Mouse (Mus musculus) yolk sac, embryonic 10.5 days (tissue): Measurements from ENCODE around the gene Gm28043.
"Not testable (repeated sequence)": the region's sequence is repeated elsewhere in the genome, so short reads cannot be mapped to it uniquely, and the experiment has no call there.

Source experiments
- DNase-seq: peaks from one replicate; pipeline ENCODE4 v3.0.0-alpha.2; 2017; ENCODE audit warnings: low spot score

The Gm28043 gene

GRCm38 (mm10) chr17:29712565-29712964 is 97.9 kb downstream of the Gm28043 start:
- DNase-seq = no peak

DNA sequence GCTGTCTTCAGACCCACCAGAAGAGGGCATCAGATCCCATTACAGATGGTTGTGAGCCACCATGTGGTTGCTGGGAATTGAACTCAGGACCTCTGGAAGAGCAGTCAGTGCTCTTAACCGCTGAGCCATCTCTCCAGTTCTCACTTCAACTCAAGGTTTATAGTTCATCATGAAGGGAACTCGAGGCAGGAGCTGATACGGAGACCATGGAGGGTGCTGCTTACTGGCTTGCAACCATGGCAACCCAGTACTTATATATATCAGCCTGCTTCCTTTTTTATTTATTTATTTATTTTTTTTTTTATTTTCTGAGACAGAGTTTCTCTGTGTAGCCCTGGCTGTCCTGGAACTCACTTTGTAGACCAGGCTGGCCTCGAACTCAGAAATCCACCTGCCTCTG is 99.1 kb downstream of the Gm28043 start:
- DNase-seq = not testable (repeated sequence)

GRCm38 (mm10) chr17:29716732-29717445 is 102.2 kb downstream of the Gm28043 start, which contains the start of gene Ccdc167:
Ccdc167 (minus strand) TSS chr17:29717044.
- peak; percentile 98 for DNase-seq

GRCm38 (mm10) chr17:29718660-29719059 is 104.0 kb downstream of the Gm28043 start:
- no peak for DNase-seq

GRCm38 (mm10) chr17:29719628-29720575 is 105.2 kb downstream of the Gm28043 start:
- no peak for DNase-seq

DNA sequence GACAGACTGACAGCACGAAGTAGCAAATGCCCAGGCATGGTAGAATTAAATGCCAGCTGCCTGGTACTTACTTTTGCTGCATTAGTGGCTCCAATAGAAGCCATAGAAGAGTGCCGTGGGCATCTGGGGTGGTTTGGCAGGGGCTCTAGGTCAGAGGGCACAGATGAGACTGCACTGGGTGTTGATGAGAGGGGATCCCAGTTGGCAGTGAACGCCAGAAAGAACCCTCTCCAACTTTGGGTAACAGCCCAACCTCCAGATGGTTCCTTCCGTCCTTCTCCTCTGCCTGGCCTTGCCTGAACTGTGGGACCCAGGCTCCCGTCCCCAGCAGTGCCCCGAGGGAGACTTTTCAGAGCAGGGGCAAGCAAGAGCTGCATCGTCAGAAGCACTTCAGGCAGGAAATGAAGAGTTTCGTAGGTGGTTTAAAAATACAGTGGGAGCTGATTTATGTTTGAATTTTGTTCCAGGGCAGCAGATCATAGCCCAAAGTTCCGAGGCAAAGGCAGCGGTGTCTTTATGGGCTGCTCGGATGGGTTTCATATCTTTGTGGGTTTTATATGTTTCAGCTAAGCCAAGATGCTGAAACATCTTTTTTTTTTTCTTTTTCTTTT is 106.2 kb downstream of the Gm28043 start:
- no peak for DNase-seq

- no peak for DNase-seq
These were observed 109.9 kb downstream of the Gm28043 start for GRCm38 (mm10) chr17:29724610-29725009.

DNA sequence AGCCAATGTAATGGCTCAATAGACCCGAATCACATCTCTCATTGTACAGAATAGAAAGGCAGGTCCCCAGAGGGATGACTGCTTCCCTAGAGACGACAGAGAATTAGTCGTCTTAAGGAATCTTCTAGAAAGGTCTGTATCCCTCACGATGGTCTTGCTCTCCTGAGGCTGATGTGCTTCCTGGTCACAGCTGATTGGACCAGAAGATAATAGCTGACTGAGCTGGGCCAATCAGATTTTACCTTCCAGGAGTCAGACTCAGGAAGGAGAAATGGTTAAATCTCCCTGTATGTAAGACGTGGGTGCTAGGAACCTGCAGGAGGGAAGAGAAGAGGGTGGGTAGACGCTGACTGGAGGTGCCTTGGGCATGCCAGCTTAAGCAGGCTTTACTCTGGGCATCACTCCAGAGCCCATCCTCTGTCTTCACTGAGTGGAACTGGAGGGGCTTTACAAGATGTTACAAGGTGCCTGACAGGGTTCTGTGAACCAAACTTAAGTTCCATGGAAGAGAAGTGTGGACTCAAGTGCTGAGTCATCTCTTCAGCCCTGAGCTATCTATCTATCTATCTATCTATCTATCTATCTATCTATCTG is 110.4 kb downstream of the Gm28043 start:
- no peak for DNase-seq

GRCm38 (mm10) chr17:29728082-29728481 is 113.4 kb downstream of the Gm28043 start:
- no peak for DNase-seq

DNA sequence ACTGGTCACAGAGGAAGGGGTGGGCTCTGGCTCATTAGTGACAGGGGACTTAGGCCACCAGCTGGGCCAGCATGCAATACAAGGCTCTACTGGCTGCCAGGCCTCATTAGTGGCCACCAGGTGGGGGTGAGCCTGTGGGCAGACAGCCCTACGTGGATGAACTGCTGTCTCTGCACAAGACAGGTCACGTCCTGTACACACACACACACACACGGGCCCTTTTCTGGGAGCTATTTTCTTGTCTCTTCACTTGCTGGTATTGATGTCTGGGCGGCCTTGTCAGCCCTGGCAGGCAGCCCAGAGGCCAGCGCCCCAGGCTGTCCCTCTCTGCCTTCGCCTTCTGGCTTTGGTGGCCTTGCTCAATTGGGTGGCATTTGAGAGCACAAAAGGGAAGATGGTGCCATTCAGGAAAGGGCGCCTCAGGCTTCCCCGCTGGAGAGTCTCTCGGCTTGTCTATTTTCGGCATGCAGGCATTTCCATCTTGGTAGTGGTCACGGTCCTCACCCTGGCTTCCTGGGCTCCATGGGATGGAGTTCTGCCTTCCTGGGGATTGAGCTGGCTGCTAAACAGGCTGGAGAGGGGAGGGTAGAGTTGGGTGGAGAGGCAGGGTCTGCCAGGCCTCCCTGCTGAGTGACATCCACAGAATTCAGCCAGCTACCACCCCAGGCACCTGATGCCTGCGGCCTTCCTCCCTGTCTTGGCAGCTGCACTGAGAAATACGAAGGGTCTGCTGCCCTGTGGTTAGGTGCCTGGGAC is 116.0 kb downstream of the Gm28043 start:
- no peak for DNase-seq

DNA sequence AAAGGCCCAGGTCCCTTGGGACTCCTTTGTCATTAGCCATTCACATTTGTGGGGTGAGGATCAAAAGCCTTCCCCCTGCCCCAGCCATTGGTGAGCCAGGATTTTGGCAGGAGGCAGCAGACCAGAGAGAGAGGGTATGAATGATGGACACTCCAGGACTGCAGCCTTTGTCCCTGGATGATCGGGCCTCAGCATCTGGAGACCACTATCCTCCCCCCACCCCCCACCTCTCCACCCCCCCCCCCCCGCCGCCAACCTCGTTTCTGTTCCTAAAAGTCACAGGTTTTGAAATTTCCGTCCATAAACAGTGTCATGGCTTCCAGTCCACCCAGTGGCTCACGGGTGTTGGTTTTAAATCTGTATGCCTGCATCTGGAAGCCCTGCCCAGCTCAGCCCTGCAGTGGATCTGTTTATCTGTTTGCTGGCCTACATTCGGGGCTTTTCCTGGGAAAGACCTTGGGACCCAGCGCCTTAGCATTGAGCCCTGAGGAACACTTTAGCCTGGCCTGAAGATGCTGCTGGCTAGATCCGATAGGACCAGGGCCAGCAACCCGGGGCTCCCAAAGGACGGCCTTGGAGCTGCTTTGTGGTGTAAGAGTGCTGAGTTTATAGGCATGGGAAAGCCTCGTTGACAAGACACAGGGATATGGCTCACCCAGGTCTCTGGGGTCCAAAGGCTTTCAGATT is 116.7 kb downstream of the Gm28043 start:
- no peak for DNase-seq

- no peak for DNase-seq
These were observed 117.3 kb downstream of the Gm28043 start for GRCm38 (mm10) chr17:29731953-29732325.

DNA sequence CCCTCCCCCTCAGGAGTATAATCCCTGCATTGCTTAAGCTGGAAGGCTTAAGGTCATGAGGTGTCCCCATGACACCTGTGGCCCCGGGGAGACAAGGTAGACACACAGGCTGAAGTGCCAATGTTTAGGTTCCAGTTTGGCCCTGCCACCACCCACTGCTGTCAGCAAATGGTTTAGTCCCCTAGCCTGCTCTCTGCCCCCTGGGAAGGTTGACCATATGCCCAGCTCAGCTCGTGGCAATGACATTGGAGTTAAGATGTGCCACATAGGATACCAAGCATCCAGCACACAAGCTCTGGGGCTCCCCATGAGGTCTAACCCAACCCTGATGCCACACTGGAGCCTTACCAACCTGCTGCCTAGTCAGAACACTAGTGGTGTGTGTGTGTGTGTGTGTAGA is 117.8 kb downstream of the Gm28043 start:
- no peak for DNase-seq

GRCm38 (mm10) chr17:29736448-29737014 is 121.9 kb downstream of the Gm28043 start:
- no peak for DNase-seq

DNA sequence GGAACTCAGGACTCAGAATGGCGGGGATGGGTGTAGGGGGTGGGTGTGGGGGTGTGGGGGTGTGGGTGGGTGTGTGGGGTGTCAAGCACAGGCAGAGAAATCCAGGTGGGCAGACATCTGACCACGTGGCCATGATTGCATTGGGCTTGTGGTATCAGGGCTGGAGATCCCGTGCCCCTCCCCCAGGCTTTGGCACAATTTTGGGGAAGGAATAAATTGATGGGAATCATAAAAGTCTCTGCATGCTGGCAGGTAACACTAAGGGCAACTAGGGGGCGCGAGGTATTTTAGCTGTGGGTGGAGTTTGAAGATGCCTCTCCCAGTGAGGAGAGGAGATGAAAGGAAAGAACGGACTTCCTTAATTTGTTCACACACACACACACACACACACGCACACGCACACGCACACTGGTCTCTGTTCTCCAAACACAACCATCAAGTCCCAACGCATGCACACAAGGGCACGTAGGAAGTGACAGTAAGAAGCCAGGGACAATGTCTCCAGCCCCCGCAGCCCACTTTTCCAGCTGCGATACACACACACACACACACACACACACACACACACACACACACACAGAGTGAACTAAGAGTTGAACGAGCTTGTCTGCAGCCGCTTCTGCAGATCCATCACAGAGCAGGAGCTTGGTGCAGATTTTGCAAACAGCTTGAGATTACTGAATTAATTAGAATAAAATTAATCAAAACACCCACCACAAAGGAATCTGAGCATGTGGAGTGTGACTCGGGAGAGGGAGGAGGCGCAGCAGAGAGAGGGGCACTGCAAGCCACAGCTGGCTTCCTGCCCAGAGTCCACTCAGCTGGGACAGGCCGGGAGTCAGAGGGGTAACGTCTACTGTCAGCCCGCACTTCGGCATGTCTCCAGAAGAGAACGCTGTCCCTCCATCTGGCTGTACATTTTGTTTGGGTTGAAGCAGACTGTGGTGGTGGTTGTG is 123.5 kb downstream of the Gm28043 start:
- DNase-seq = peak; percentile 39

DNA sequence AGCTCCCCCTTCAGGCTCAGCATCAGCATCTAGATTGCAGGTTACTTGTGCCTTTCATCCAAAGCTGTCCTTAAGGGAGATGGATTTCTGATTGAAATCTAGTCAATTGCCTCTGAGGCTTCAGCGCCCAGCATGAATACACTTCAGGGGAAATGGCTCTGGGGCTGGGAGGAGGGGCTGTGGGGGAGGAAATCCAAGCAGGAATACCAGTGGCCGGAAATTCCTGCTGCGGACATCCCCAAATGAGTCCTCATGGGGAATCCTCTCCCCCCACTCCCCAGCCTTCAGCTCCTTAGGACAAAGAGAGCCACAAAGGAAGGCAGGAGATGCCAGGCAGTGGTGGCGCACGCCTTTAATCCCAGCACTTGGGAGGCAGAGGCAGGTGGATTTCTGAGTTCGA is 132.8 kb downstream of the Gm28043 start:
- no peak for DNase-seq
